In the genomic region with DNA sequence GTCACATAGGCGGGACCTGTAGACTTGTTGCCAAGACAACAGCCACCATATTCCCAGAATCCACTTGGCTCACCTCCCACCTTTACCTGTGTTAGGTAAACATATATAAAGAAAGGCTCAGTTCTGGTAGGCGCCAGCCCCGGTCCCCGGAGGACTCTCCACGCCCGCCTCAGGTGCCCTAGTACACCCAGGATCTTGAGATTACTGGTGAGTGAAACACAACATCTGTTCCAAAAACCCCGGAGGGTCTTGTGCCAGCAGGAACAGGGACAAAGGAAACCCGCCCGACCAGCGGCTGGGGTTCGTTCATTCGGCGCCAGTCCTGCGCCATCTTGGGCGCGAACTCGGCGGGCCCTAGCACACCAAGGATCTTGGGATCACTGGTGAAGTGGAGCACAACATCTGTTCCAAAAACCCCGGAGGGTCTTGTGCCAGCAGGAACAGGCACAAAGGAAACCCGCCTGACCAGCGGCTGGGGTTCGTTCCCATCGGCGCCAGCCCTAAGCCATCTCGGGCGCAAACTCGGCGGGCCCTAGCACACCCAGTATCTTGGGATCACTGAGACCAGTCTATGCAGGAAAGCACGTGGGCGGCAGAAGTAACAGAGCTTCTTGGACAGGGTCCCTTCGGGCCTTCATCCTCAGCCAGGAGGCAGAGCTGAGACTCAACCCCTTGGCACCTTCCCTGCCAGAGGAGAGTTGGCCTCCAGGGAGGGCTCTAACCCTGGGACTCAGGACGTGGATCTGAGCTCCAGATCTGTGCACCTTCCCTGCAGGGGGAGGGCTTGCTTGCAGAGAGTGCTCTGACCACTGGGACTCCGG, we compare ENCODE assay signal across 8 mouse cellular contexts. TPM values are rescaled to one million over a fixed set of nuclear protein-coding genes. Genes with fewer than 3 reads are reported as not detected.
DNase-seq lines count a peak whose midpoint lies in the region; ATAC-seq lines count a peak whose summit lies in the region.

No protein-coding gene starts in this region.

- peak overlapping the region; percentile 39 for H3K4me3 ChIP-seq in forebrain, embryonic 14.5 days (ENCODE audit: low read depth, low read length)
- peak overlapping the region; percentile 52 for H3K4me3 ChIP-seq in midbrain, embryonic 13.5 days (replicated peaks)

- peak overlapping the region; percentile 68 for H3K9ac ChIP-seq in forebrain, embryonic 14.5 days (ENCODE audit: low read length)
- H3K9ac ChIP-seq in midbrain, embryonic 13.5 days (replicated peaks), result peak overlapping the region; percentile 78

- H3K4me2 ChIP-seq in forebrain, embryonic 14.5 days (ENCODE audit: low read length), result peak overlapping the region; percentile 56
- H3K4me2 ChIP-seq in midbrain, embryonic 13.5 days (replicated peaks), result peak overlapping the region; percentile 68

- peaks cover 2% of the 10 kb centered on the region; the same call in 1 of the 2 replicates for H3K4me1 ChIP-seq in forebrain, embryonic 14.5 days (ENCODE audit: control insufficient read depth, insufficient read depth, low read length)
- H3K4me1 ChIP-seq in midbrain, embryonic 13.5 days (replicated peaks), result peaks cover 6% of the 10 kb centered on the region

- H3K27ac ChIP-seq in forebrain, embryonic 14.5 days (ENCODE audit: low read depth, low read length), result peak overlapping the region; percentile 23; the same call in 1 of the 2 replicates
- H3K27ac ChIP-seq in midbrain, embryonic 13.5 days, result peak overlapping the region; percentile 78

- 7% methylated on average over 33 of the region's 33 CpGs for WGBS in forebrain, embryonic 14.5 days
- 6% methylated on average over 33 of the region's 33 CpGs for WGBS in midbrain, embryonic 13.5 days

- intact Hi-C loops in left cerebral cortex, postnatal 4 days (cut with DNase I), result no loop called here

- DNase-seq in 3134 (ENCODE audit: extremely low read depth, insufficient read length, low spot score), result peak; percentile 16
- peak; percentile 73 for DNase-seq in forebrain, embryonic 14.5 days (ENCODE audit: low spot score)
- DNase-seq in kidney, adult 11 months, result peak; percentile 27
- DNase-seq in left cerebral cortex, postnatal 4 days, result peak; percentile 45
- peak; percentile 56 for DNase-seq in testis, postnatal 10 days (ENCODE audit: low spot score)
- no peak for DNase-seq in thymus, postnatal 0 days (ENCODE audit: low spot score)

- H3K36me3 ChIP-seq in forebrain, embryonic 14.5 days (ENCODE audit: control insufficient read depth, insufficient read depth, low read length), result no peaks in the 10 kb centered on the region
- H3K36me3 ChIP-seq in midbrain, embryonic 13.5 days, result peaks cover 7% of the 10 kb centered on the region

- H3K9me3 ChIP-seq in forebrain, embryonic 14.5 days (replicated peaks; ENCODE audit: control insufficient read depth, low read length), result no peaks in the 10 kb centered on the region
- H3K9me3 ChIP-seq in midbrain, embryonic 13.5 days, result no peaks in the 10 kb centered on the region

- ATAC-seq in cerebellum, adult (ENCODE audit: insufficient number of reproducible peaks, low FRiP score, low TSS enrichment), result peak; percentile 10; the same call in 1 of the 2 replicates
- ATAC-seq in forebrain, embryonic 14.5 days, result peak; percentile 84
- ATAC-seq in midbrain, embryonic 13.5 days, result peak; percentile 79

- H3K27me3 ChIP-seq in forebrain, embryonic 14.5 days (replicated peaks; ENCODE audit: control insufficient read depth, insufficient read depth, low read length), result no peaks in the 10 kb centered on the region
- no peaks in the 10 kb centered on the region; the same call in 1 of the 2 replicates for H3K27me3 ChIP-seq in midbrain, embryonic 13.5 days

RNA-seq across cellular contexts. Expression of gene Acer2, which starts 56.6 kb away (rescaled TPM):
- 12.8 and 13.6 TPM in 2 replicates for polyA plus RNA-seq in forebrain, embryonic 14.5 days (2014; fragmentation: Nextera tagmentation; extraction: Ambion mirVana)
- 1 to 10 TPM; 3.5 to 3.9 TPM for total RNA-seq in left cerebral cortex, postnatal 4 days (2021)
- polyA plus RNA-seq in midbrain, embryonic 13.5 days (2015; fragmentation: Nextera tagmentation; extraction: Ambion mirVana), result 19.4 and 19.9 TPM in 2 replicates
- 3.9 and 4.3 TPM in 2 replicates for polyA plus RNA-seq in thymus, postnatal 0 days (2015; fragmentation: Nextera tagmentation; extraction: Ambion mirVana)

Comparison
In these comparisons a context has a peak if more than half of its experiments do, and no peak if none do; other contexts are left out.
1. ATAC-seq: peak in every context shown above with its lines; median percentile 84 in forebrain, embryonic 14.5 days; 79 in midbrain, embryonic 13.5 days; 10 in cerebellum, adult.